Mouse (Mus musculus): ENCODE measurements around the gene Rabggta.

The Rabggta gene

DNA sequence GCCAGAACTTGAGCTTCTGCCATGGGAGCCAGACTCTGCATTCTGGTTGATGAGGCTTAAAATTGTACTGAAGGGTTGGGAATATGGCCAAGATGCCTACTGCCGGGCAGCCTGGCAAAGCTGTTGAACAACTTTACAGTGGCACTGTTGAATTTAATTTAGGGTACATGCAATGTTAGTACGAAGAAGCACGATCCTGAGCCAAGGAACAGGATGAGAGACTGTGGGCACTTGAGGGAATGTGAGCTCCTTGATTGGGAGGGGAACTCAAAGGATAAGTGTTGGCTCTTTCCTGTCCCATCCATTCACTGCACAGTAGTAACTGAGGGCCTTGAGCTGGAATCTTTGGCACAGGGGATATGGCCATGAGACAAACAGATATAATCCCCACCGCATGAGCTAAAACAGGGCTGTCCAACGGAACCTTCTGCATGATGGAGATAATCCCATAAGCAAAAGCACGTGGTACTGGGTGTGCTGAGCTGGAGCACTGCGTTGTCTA, 8.5 kb upstream of the Rabggta start:
- no peak for DNase-seq

- DNase-seq = no peak
These were observed 8.1 kb upstream of the Rabggta start for GRCm38 (mm10) chr14:55730116-55730515.

DNA sequence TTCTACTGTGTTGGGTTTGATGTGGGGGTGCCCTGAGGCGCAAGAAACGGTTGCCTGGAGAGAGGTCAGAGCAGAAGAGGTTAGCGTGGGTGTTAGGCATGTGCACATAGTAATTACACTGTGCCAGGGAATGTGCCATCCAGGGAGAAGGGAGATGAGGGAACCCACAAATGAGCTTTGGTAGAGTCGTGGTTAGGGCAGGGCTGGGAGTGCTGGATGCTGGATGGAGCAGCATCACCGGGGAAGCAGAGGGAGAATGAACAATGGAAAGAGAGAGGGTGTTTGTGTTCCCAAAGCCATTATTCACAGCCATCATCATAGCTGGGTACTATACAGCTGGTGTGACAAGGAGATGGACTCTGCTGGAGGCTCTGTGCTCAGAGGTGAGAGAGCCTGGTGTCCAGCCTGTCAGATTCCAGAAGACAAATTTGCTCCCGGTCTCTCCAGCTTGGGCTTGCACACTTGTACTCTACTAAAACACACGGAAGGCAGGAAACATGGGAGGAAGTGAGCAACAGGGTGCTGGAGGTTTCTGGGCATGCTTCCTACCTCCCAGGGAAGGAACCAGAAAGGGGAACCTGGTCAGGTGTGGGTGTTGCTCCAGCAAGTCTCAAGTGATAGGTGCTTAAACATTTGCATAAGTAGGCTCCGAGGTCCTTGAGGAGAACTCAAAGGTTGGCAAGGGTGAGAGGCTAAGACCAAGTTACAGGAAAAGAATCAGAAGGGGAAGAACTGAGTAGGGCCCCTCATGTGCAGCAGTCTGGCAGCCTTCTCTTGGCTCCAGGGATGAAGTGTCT, 6.0 kb upstream of the Rabggta start:
- DNase-seq = no peak

- no peak for DNase-seq
These were observed 4.2 kb upstream of the Rabggta start for GRCm38 (mm10) chr14:55726261-55726660.

DNA sequence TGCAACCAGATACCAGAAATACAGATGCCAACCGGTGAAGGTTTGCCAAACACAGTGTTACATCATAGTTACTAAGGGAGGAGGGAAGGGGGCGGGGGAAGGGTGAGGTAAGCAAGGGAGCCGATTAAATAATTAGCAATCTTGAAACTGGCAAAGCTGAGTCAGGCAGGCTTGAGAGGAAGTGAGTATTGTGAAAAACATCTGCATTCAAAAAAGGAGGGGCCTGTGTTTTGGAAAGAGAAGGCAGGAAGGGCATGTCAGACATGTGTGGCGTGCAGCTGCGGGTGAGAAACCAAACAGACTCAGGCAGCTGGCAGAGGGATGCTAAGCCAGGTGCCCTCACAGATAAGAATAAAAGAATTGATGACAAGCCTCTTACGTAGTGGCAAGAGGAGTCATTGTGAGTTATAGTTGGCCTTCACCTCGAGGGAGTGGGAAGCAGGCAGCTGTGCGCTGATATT, 2.4 kb upstream of the Rabggta start:
- DNase-seq = peak; percentile 57 to 58

DNA sequence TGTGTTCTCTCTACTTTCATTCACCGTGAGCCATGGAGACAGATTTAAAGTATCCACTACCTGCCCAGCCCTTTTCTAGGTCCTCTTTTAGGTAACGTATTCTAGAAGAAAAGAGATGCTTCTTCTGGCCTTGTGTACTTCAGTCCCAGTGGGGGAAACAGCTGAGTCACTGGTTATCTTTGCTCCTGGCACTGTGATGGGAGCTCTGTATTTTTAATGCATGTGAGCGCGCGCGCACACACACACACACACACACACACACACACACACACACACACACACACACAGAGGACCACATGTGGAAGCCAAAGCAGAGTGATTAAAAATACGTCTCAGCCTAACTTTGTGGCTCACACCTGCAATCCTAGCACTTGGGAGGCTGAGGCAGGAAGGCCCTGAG, 1.4 kb upstream of the Rabggta start:
- DNase-seq = no peak

GRCm38 (mm10) chr14:55722438-55722945, 429 bp upstream of the Rabggta start:
- DNase-seq = no peak

DNA sequence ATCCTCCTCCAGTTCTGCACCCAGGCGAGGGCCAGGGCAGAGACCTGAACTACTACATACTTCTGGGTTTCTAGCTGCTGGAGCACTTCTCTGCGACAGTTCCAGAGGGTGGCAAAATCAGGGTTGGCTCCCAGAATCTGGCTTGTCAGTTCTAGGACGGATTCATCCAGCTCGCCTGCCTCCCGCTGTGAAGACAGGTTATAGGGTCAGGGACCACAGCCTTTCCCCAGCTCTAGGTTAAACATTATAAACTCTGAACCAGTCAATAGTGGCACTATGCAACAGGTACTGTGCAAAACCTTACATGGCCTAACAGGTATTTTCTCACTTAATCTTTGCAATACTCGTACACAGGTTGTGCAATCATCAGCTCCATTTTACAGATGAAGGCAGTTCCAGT, 987 bp downstream of the Rabggta start:
- peak; percentile 69 to 70 for DNase-seq

DNA sequence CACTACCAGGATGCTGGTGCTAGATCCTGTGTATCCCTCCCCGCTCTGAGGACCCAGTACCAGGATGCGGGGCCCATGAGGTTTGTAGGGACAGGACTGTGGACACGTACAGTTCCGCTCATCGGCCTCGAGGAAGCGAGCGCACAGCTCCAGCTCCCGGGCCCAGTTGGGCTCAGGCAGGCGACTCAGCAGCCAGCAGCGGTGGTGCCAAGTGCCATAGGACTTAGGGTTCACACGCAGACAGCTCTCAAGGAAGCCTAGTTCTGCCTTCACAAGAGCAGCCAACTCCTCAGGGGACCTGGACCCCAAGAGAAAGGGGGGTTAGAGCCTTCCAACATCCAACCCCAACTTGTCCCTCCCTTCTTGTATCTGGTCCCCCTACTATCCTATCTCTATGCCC, 1.4 kb downstream of the Rabggta start:
- DNase-seq = no peak

- no peak for DNase-seq
These were observed 2.3 kb downstream of the Rabggta start for GRCm38 (mm10) chr14:55719737-55720136.

DNA sequence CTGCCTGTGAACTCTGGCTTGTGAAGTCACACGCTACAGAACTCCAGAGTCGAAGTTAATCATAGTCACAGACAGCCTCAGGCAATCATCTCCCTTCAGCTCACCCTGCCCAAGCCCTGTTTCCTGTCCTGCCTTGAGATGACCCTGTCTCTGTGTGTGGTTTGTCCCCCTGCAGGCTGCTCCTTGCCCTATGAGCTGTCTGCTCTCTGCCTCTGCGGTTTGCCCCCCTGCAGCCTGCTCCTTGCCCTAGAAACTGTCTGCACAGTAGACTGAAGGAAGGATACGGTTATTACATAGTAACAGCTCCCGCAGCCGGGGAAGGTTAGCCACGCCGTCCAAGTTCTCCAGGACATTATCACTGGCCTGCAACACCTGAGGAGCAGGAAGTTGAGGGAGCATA, 5.2 kb downstream of the Rabggta start:
- DNase-seq = peak; percentile 79 to 83

DNA sequence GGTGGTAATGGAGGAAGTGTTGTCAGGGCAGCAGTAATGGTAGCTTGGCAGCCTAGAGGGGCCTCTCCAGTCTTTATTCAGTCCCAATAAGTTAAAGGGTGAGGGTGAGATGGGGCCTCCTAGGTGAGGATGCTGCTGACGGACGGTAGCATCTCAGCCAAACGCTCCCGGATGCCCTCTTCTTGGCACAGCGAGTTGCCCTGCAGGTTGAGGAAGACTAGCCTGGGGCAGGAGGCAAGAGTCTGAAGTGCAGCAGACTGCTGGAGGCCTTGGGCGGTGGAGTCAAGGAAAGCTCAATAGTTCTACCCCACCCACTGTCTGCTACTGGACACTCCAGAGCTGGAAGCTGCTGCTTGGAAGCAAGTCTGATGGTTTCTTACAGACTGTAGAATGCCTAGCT, 5.8 kb downstream of the Rabggta start:
- DNase-seq = peak; percentile 58 to 65

GRCm38 (mm10) chr14:55714893-55715292, 7.2 kb downstream of the Rabggta start:
- DNase-seq = no peak

GRCm38 (mm10) chr14:55713729-55714122, 8.3 kb downstream of the Rabggta start, which contains the start of gene Tgm1:
Gene Tgm1 (minus strand): TSS chr14:55713926.
- no peak for DNase-seq

DNA sequence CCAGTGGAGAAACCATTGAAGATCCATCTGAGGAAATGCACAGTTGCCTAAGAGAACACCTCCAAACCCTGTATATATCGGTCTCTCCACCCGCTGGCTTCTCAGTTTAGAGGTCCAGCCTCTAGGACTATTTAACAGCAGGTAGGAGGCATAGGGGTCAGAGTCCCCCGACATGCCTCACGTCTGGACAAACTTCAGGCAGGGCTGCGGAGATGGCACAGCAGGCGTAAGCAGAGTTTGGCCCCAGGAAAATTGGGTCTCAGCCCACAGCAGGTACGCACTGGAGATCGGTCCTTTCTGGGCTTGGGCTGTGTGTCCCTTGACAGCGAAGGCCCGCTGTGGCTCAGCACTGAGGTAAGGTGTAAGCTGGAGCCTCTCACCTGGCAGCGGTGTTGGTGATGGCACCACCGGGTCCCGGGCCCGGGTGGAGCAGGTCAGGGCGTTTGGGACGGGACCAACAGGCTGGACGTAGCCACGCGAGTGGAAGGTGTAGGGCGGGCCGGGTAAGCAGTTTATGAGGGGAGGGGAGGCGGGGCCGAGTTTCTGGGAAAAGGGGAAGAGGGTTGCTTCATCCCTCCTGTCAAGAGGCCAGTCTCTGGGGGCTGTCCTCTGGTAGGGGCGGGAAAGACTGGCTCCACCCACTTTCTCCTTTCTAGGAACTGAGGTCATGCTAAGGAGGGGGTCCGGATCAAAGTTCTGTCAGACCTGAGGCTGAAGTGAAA, 8.9 kb downstream of the Rabggta start:
- peak; percentile 80 to 81 for DNase-seq

GRCm38 (mm10) chr14:55711786-55712185, 10.3 kb downstream of the Rabggta start:
- no peak for DNase-seq

GRCm38 (mm10) chr14:55709509-55709908, 12.6 kb downstream of the Rabggta start:
- DNase-seq = no peak

- no peak for DNase-seq
These were observed 14.7 kb downstream of the Rabggta start for GRCm38 (mm10) chr14:55707397-55707796.

DNA sequence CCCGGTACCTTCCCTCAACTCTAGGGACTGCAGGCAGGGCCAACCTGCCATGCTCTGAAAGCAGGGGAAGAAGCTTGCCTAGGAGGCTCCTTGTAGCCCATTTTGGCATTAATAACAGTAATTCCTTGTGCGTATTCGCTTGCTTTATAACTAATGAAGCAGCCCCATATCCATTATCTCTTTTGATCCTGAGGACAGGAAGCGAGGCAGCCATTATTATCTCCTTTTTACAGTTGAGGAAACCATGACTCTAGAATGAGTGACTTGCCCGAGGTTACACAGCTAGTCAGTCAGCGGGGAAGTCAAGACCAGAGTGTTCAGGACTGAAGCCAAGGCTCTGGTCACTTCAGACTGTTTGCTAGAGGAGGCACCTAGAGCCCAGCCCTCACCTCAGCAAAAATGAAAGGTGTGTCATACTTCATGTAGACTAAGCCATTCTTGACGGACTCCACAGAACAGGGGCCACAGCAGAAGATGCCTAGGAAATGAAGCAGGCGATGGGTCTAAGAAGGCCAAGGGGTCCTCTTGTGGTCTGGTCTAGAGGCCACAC, 15.9 kb downstream of the Rabggta start:
- no peak for DNase-seq

GRCm38 (mm10) chr14:55702761-55703160, 19.3 kb downstream of the Rabggta start:
- no peak for DNase-seq

- DNase-seq = no peak
These were observed 20.9 kb downstream of the Rabggta start for GRCm38 (mm10) chr14:55701131-55701530.

GRCm38 (mm10) chr14:55697226-55697625, 24.8 kb downstream of the Rabggta start:
- no peak for DNase-seq

DNA sequence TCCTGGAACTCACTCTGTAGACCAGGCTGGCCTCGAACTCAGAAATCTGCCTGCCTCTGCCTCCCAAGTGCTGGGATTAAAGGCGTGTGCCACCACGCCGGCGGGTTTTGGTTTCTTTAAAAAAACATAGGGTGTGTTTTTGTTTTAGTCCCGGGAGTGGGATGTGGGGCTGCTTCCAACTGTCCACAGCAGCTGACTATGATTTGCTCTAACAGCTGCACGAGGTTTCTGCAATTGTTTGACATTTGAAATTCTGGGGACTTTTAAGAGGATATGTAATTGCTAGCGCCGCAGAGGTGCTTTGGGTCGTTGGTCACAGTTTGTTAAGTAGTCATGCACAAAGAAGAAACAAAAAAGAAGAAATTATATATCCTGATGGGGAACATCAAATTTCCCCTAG, 32.6 kb downstream of the Rabggta start:
- DNase-seq = no peak

DNA sequence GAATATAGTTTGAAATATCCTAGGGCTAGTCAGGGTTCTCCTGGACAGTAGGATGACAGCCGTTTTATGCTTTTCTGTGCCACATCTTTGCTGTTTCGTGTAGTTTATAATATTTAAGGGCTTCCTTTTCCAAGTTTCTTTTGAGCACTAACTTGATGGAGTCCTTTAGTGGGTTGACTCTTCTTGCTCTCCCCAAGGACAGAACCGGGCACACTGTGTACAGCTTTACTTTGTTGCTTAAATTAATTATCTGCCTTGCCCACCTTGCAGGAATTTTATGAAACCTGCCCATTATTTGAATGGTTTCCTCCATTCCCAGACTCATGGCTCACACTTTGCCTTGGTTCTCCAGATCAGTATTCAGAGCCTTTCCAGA, 40.0 kb downstream of the Rabggta start:
- no peak for DNase-seq
